Mouse (Mus musculus): ENCODE measurements around the gene Socs3.

DNA sequence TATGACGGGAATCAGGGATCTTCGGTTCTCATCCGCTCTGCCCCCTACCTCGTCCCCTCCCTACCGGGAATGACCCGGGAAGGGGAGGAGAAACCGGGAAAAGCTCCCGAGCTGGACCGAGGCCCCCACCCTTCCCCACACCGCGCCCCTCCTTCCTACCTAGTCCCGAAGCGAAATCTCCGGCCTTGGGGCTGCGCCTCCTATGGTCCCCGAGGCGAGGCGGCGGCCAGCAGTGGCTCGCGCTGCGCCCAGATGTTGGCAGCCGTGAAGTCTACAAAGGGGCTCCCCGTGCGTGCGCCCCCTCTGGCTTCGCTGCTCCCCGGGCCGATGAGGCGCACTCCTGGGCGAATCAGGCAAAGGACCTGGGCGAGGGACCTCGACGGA, 1.1 kb downstream of the Socs3 start:
- TF ChIP-seq POLR2A (IDR thresholded peaks at IDR 0.05; ENCODE audit: insufficient read length, low read depth): no peak
- no peak for TF ChIP-seq TCF12 (IDR thresholded peaks at IDR 0.05; ENCODE audit: insufficient read depth, poor library complexity, severe bottlenecking)
- no peak for TF ChIP-seq USF1 (IDR thresholded peaks at IDR 0.05; ENCODE audit: low read depth)
- TF ChIP-seq E2F4 (IDR thresholded peaks at IDR 0.05; ENCODE audit: insufficient read depth): no peak
- no peak for TF ChIP-seq REST (IDR thresholded peaks at IDR 0.05; ENCODE audit: insufficient read depth, insufficient read length)
- TF ChIP-seq MYOD1 (IDR thresholded peaks at IDR 0.05; ENCODE audit: control insufficient read depth in 1 of 3, insufficient read length in 2 of 3, low read depth in 2 of 3): no peak
- TF ChIP-seq MAX (IDR thresholded peaks at IDR 0.05; ENCODE audit: low read depth): no peak
- no peak for TF ChIP-seq POLR2AphosphoS2 (IDR thresholded peaks at IDR 0.05; ENCODE audit: insufficient read length, low read depth)

All from myocyte (in vitro differentiated cells).